Mouse (Mus musculus): ENCODE data around the gene Clec14a.
"Not testable (repeated sequence)": the region's sequence is repeated elsewhere in the genome, so short reads cannot be mapped to it uniquely, and the experiment has no call there.

The Clec14a gene

DNA sequence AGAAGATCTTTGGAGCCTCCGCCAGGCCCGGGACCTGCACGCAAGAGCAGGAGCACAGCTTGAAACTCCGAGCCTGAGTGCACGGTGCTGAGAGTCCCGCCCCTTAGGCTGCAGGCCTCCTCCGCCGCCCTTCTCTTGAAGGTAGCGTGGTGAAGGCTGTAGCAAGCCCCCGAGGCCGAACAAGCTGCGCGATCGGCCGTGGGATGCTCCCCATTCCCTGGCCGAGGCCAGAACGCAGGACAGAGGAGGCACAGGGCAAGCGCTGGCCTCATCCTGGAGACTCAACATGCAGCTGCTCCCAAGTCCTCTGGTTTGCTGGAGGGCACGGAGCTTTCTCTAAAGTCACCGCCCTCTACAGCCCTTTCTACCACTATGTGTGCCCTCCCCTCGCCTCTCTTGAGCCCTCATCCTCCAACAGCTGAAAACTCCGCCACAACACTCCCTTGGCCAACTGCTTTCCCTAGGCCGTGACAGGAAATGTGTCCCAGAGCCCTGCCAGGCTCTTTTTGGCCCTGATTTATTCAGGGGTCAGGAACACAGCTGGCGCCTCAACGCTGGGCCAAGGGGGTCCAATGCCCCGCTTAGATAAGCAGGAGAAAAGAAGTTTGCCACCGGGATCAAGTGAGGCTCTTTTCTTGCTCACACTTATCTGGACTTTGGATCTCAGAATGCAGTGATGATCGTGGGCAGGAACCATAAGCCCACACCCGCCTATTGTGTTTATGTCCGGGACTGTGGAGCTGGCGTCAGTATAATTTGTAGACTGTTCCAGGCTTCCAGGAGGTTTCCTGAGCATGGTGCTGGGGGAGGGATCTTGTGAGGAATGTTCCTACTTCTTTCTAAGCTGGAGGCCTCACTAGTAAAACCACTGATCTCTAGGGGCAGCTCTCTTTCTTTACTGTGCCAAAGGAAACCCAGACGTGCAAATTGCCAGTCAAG is at the start of gene Clec14a:
Gene Clec14a (minus strand): TSS at position 728 of the 939 bp plus-strand sequence.
- no peak for DNase-seq

DNA sequence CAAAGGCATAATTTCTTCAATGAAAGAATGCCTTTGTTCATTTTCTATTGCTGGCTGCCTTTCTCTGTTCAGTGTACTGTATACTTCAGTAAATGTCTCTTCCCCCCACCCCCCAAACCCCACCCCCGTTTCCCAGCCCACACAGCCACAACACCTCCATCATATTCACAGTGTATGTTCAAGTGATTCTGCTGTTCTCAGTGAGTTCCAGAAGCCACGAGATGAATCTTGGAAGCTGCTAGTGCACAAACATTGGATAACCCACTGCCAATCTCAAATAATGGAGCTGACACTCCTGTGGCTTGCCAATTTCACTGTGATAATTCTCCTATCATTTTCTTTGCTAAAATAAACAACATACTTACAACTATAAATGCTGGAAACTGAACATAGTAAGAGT is 38.7 kb upstream of the Clec14a start:
- no peak for DNase-seq

- not testable (repeated sequence) for DNase-seq
These were observed 37.3 kb upstream of the Clec14a start for GRCm38 (mm10) chr12:58306402-58306801.

DNA sequence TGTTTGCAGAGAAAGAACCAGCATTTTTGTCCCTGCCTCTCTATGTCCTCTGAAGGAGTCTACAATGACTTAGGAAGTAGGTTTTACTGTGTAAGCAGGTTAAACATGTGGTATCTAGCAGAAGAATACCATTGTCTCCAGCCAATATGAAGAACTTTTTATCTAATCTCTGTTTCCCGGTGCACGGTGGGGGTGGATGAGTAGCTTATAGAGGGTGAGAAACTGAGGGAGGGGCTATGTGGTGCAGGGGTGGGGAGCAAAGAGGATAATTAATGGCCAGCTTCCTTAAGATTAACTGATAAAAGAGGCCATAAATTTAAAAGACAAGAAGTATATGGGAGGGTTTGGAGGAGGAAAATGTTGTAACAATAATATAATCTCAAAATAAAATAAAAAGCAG is 36.5 kb upstream of the Clec14a start:
- DNase-seq = no peak

- DNase-seq = no peak
These were observed 27.9 kb upstream of the Clec14a start for GRCm38 (mm10) chr12:58296980-58297379.

GRCm38 (mm10) chr12:58285912-58286311 is 16.8 kb upstream of the Clec14a start:
- DNase-seq = no peak

GRCm38 (mm10) chr12:58270520-58270919 is 1.4 kb upstream of the Clec14a start:
- no peak for DNase-seq

DNA sequence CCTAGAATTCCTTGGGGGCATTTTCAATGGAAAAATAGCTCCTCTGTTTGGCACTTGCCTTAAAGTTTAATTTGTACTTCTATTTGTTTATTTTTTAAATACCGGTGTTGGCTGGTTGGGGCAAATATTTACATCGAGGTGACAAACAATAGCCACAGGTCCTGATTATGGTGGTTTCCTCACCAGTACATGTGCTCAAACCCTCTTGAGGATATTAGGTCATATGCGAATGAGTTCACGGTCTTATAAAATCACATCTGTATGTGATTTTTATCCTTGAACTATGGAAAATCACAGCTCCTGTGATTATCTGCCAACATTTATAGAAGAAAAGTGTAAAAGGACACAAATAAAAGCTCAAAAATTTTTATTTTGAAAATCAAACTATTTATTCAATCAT is 415 bp upstream of the Clec14a start:
- no peak for DNase-seq

GRCm38 (mm10) chr12:58268186-58268562 is 916 bp downstream of the Clec14a start:
- no peak for DNase-seq

- no peak for DNase-seq
These were observed 1.3 kb downstream of the Clec14a start for GRCm38 (mm10) chr12:58267779-58268178.

GRCm38 (mm10) chr12:58251901-58252300 is 17.2 kb downstream of the Clec14a start:
- DNase-seq = no peak

GRCm38 (mm10) chr12:58232489-58232888 is 36.6 kb downstream of the Clec14a start:
- no peak for DNase-seq

DNA sequence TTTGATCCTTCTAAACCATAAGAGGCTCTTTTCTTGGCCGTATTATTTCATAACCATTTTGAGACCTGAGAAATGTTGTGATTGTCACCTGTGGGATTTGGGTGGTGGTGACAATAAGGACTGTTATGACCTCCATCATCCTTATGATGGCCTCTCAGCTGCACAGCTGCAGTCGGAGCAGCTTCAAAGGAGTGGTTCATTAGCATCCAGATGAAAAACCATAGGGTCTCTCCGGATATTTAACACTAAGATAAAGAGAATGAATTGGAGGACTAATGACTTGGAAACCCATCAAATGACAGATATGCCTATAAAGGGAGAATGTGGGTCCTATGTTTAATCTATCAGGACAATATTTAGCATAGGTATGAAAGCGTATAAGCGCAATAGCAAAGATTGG is 43.4 kb downstream of the Clec14a start:
- DNase-seq = no peak

GRCm38 (mm10) chr12:58219078-58219477 is 50.0 kb downstream of the Clec14a start:
- no peak for DNase-seq

DNA sequence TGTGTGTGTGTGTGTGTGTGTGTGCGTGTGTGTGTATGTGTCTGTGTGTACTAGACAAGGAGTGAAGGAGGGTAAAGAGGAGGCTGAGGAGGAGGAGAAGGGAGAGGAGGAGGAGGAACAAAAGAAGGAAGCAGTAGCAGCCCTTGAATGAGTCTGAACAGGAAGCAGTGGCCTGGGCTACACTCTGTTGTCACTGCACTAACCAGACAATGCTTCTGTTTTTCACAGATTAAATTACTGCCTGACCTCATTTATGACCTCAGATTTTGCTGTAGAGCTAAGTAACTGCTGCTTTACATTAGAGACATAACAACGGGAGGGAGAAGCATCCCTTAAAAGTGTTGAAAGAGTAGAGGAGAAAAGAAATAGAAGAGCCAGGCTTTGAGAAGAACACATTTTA is 52.9 kb downstream of the Clec14a start:
- no peak for DNase-seq

All from thymus, postnatal 25 days (tissue).